Mouse (Mus musculus) left cerebral cortex, adult 18-20 months (tissue): ENCODE measurements at regions not wholly inside any gene's neighbourhood (a gene's known extent, or its start where the extent isn't known, plus 50 kb on each side); places are given as distances from the start of the nearest gene placed in this dataset.

Source experiments
- DNase-seq, 2 experiments: peaks; one replicate each; pipeline ENCODE4 v3.0.0; 2021 to 2022; ENCODE audit warnings: low spot score in 2 of 2, mixed read lengths in 1 of 2

DNA sequence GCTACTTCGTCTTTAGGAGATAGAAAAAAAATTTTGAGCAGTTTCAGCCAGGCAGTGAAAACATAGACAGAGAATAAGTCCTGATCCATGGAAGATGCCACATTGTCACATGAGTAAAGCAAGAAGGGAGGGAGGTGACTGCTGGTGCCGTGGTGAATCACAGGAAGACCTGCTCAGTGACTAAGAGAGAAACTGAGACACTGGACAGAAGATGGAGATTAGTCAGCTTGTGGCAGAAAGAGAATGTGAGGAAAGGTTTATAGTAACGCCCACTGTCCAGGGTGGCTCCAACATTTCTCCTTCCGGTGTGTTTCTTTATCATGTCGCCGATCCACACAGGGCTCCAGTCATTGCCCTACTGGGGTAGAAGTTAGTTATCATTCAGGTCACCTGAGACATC, 339.6 kb downstream of the Foxa2 start:
- DNase-seq, result no peak

DNA sequence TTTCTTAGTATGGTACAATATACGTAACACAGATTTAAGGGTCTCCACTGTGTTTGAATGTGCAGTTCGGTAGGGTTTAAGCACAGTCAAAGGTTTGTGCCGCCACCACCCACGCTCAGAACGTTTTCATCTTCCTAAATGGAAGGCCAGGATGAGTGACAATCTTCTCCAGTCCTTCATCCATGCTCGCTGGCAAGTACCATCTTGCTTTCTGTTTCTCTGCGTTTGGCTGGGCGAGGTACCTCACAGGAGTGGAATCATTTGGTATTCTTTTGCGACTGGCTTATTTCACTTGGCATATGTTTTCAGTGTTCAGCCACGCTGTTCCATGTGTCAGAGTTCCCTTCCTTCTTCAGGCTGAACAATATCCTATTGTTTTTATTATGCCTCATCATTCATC, 342.3 kb downstream of the Pax1 start:
- no peak for DNase-seq

DNA sequence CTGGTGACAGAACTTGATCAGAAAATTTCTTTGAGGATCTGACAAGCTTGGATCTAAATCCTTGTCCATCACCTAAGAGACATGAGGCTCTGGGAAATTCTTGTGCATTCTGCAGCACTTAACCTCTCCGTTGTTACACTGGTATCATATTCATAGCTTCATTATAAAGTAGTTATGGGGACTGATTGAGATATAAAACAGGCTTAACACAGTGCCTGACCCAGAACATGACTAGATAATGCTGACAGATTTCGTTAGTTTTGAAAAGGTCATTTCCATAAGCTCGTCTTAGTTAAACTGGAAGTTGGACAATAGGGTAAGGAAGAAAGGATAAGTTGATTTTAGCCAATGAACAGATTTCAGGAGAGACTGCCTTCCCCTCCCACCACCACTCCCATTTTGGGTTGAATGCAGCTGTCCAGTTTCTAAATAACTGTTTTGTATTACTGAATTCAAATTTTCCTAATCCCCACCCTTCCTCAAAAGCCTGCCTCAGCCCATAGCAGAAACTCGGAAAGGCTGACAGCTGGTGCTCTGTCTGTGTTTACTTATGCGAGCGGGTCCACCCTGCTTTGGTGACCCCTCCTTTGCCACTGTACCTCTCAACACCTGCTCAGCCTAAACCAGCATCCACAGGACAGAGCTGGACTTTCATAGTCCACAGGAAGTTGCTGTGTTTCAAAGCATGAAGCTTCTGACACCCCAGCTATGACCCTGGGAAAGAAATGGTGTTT, 340.8 kb downstream of the Pax1 start:
- DNase-seq, result no peak

DNA sequence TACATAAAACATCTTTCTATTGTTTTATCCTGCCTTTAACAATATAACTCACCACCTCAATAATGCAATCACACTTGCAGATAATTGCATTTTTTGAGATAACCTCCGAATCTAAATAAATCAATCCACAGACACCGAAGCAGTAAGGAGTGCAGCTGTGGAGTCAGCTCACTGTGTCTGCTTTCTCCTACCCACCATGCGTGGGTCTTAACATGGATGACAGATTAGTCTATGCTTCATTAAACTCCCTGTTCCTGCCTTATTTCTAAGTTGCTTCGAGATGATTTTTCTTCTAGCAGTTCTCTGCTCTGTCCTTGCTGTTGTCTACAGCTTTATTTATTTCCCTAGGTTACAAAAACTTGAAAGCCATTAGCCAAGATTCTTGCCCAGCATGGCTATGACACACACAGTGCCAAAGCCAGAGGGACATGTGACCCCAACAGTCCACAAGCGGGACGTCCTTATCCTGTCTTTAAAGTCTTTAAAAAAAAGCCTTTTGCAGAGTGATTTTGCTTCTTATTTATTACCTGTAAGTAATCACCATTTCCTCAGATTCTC, 337.9 kb downstream of the Pax1 start:
- no peak for DNase-seq

DNA sequence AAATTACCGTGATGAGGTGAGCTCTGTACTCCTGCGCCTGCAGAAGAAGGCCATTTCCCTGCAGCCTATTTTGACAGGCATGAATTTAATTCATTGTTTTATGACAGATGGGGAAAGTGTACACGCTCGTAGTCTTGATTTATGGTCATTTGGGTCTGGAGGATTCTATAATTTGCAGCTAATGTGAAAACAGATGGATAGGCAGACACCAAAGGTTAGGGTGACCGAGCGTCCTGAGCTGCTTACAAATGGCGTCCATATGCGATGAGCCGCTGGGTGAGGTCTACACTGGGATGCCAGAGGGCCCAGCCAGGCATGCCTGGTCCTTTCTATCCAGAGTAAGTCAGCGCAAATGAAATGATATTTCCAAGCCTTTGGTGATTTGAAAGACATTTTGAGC, 330.2 kb downstream of the Pax1 start:
- DNase-seq, result no peak

DNA sequence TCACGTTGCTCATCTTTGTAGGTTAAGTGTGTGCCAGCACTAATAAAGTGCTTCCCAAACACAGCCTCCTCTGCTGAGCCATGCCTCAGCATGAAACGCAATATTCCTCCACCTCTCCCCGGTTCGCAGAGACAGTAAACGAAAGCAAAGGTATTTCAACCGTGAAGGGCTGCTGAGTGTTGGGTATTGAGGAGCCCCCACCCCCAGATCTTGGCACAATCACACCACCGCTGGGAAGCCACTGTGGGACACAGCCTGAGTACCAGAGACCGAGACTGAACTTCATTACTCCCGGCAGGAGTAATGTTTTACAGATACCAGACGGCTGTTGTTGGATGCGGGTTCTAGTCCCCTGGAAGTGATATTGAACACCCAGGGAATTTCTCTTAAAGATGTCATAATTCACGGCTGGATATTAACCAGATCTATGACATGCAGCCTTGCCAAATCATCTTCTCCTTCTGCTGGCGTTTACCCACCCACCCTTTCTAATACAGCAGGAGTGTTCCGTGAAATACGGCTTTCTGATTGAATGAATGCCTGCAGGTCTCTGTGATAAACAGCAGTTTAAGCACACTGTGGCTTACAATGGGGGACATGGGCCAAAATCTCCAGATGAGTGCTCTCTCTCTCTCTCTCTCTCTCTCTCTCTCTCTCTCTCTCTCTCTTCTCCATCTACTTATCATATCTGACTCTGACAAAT, 328.9 kb downstream of the Pax1 start:
- DNase-seq, result no peak

DNA sequence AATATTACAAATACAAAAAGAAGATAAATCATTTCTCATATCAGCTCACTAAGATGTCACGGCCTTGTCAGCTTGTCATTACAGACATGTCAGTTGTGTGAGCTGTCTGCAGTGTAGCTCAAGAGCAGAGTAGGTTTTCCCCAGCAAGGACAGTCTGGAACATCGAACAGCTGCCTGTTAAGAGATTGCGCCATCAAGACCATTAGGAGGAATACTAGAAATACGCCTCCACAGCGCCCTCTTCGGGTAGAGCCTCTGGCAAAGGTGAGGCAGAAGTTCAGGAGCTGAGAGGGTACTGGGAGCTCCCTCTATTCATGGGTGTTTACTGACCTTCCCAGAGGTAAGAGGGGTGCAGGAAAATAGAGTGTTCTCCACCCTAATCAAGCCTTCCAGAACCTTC, 327.0 kb downstream of the Pax1 start:
- DNase-seq, result no peak

DNA sequence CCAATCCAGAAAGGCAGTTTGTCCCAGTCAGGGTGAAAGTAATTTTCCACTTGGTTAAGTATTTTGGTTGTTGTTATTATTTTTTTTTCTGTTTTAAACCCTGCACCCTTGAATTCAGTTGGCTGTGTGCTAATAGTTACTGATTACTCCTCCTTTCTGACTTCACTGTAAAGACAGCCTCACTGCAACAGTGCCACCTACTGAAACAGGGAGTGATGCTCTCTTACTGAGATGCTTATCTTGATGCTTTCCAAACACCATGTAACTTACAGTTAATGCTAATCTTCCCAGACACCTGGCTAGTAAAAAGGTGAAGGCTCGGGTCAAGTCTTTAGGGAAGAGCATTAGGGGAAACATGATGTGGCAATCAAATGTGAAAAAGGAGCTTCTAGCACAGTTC, 294.9 kb downstream of the Pax1 start:
- peak; percentile 5 to 6 for DNase-seq

DNA sequence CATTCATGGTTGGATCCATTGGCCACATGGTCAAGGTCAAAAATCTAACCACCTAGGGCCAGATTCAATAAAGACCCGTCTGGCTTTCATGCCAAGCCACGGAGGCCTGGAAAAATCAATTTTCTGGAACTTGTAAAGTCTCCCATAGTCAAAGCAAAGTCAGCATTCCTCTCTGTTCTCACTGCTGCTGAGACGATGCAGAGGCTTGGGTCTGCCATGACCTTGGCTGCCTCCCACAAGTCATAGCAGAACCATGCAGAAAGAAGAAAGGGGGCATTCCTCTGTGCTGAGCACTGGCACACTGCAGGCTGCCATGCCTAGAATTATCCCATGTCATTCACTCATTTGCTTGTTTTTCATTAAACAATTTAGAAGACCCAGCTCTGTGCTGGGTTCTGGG, 288.5 kb downstream of the Pax1 start:
- DNase-seq, result no peak

DNA sequence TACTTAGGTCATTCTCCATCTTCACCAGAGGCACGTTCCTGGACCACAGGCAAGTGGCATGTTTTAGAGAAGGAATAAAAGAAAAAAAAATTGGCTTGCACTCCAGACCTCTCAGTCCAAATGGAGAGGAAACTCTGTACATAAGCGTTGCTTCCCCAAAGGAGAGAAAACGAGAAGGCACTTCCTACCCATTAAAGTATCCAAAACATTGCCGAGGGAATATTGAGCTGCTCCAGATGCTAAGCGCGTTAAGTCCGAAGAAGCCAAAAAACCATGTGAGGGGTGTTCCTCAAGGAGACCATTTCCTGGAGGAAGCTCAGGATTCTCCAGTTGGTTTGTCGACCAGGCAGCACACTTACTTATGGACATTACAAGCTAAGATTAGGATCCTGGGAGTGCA, 286.2 kb downstream of the Pax1 start:
- no peak for DNase-seq

DNA sequence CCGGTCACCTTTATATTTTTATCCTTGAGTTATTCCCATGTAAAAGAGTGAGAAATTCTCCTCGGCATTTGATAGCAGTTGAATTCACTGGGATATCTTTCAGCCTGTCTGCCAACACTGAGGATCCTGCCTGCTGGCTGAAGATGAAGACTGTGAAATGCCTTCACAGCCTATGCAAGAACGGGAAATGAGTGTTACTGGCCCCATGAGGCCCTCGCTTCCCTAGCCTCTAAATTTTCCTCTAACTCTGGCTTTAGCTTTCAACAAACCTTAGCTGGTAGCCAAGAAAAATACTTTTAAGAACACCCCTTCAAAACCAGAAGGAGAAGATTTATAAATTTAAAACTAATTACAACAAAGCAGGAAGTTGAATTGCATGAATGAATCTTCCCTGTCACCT, 285.8 kb downstream of the Pax1 start:
- no peak for DNase-seq

DNA sequence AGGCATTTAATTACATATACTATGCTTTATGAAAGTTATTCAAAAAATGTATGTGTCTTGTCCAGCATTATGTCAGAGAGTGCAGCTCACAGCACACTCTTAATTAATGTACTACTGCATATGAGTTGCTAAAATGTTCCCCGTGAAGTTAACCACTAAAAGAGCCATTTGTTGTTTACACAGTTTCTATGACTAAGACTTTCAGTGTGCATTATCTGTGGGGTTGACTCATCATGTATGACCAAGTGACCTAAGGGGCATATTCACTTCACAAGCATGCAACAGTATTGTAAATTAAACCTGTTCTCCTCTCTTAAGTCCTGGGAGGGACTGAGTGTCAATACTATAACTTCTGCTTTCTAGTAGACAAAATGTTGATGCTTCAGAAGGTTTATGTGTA, 276.2 kb downstream of the Pax1 start:
- no peak for DNase-seq

DNA sequence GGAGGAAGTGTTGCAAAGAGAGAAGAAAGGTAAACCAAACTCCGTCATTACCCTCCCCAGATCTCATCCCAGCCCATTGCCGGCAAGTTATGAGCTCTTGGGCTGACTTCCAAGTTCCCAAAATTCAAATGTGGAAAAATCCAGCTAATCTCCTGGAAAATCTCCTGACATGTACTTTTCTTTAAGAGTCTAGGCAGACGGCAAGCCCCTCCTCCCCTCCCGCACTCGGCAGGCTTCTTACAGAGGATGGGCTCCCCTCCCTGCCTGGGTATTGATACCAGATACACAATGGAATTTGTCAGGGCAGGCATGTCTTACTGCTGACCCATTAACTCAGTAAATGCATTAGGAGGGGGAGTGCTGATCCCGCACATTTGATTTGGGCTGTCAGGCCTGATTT, 271.0 kb downstream of the Pax1 start:
- DNase-seq, result no peak

DNA sequence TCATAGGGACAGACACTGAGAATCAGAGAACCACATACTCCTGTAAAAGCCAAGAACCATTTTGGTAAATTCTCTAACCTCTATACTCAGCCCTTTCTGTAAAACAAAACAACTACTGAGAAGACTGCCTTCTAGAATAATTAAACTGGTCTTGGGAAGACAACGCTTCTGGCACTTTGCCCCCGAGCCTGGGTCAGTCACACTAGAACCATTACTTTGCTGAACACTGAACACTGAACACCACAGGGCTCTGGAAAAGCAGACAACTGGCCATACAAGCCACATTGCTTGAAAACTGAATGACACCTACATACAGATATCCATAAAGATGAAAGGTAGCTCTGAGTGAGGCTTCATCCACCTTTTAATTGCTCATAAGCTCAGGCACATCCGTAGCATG, 268.0 kb downstream of the Pax1 start:
- DNase-seq, result no peak

DNA sequence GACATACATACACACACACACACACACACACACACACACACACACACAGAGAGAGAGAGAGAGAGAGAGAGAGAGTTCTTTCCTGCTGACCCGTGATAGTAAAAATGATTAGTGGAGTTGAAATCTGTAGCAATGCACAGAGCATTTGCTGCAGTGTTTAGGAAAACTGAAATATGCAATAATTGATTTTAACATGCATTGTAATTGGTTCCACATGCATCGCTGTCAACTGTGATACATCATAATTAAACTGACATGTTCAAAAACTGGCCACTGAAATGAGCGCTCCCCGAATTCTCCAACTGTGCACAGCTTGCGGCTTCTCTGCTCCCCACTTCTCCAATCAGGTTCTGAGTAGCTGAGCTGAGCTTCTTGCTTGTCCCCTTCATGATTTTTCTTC, 265.4 kb downstream of the Pax1 start:
- no peak for DNase-seq

DNA sequence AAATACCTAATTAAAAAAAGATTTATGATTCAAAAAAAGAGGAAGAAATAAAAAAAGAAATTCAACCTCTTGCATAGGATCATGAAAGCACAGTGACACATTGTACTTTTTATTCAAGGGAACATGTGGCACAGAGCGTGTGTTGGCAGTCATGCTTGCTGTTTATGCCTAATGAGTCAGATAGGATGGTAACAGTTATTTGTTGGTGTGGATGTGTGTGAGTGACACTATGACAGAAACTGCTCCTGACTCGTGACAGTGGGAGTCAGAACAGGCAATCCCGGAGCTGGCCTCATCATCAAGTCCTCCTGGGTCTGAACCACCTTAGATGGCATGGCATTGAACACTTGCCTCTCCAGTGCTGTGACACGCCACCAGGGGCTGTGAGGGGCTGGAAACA, 261.4 kb downstream of the Pax1 start:
- DNase-seq, result no peak

DNA sequence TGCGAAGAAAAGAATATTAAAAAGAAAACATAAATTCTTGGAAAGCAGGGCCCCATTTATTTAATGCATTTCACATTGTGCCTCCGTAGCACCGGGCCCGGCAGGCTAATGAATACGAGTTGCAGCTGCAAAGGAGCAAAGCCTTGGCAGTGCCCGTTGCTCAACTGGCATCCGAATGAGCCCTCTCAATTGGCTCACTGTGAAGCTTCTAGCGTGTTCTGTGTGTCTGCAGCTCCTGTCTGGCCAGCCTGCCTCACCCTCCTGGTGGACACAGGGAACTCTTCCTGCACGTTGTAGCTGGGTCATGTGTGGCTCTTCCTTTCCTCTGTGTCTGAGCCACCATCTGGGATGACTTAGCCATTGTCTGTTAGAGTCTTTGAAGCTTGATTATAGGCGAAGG, 256.1 kb downstream of the Pax1 start:
- no peak for DNase-seq

DNA sequence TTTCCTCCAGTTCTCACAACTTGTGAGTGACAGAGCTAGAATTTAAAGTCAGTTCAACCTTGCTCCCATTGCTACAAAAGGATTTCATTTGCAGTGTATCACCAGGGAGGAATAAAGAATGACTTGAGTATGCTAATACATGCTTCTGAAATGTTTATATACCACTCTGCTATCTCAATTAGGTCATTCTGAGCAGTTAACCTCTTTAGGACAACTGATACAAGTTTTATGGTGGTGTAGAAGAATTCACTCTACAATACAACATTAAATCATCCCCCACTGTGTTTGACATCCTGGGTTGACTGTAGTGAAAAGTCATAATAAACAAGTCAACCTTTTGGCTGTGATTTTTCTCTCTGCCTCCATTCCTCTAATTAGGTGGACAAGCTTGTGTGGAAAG, 248.6 kb downstream of the Pax1 start:
- DNase-seq, result no peak

DNA sequence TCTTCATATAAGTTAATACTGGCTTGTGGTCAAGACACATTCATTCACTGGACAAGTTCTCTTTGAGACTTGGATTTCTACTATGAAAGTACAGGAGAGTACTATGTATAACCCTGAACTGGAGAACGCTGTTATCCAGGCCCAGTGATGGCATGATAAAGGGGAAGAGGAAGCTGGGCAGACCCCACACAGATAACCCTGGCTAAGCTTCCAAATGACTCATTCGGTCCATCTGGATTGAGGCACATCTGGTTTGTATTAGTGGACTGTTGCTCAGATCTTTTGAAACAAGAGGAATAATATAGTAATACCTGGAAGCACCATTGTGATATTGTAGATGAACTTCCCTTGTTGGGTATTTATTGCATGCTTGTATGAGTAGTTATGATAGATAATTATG, 239.9 kb downstream of the Pax1 start:
- DNase-seq, result no peak

DNA sequence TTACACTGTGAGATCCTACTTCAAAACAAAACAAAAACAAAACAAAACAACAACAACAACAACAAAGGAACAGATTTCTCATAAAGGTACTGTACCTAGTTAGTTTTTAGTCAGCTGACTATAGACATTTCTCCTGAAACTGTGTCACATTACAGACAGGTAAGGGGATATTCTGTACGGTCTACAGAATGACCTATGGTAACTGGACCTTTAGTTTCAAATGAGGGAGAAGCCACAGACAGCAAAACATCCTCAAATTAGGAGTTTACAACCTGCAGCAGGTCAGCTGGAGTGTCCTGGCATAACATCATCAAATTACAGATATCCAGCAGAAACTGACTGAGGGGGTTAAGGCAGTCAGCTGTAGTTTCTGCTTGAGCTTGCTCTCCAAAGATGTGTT, 210.7 kb downstream of the Pax1 start:
- DNase-seq, result no peak

DNA sequence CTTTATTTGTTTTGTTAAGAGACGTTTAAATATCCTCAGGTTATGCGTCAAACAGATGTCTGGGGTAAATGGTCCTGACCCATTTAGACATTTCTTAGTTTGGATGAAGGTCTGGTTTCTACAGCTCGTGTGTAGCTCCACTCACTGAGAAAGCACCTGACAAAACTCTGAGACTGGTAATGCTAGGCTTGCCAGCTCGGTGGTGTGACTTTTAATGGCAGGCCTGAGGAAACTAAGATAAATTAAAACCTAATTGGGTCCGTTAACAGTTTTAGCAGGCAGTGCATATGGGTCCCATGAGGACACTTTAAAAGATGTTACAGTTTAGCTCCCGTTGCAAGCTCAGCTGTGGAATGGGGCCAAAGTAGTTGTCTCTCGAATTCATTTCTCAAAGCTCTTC, 199.5 kb downstream of the Pax1 start:
- DNase-seq, result no peak

DNA sequence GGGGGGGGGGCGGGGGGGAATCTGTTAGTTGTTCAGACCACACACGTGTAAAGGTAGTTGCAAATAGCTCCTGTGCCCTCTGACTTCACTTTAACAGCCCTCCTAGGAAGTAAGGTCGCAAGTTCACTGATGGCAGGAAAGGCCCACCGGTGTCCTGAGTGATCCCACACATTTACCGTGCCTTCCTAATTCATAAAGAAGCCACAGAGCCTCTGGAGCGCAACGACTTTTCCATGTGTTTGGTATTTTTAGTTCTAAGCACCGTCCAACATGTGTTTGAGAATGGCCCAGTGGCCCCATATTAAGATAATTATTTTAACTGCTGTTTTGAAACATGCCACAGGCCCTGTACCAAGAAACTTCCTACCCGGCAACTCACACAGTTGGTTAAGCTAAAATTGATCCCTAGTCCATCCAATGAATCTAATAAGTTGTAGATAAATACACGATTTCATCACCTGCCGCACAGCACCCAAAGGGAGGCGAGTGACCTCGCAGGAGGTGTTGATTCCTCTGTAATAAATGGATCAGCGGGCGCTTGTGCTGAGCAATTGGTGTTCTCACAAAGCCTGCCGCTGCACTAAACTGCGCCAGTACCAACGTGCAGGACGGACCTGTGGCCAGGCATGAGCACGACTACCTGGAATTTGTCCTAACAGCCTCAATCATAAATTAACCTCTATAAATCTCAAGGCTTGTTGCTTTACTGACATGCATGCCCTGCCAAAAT, 198.9 kb downstream of the Pax1 start:
- DNase-seq, result no peak
